Mouse (Mus musculus) MEL-GATA-1-ER (cell line): ENCODE measurements around the gene Sgpp2.

Source experiments
- DNase-seq: peaks from one replicate; pipeline ENCODE4 v3.0.0-alpha.2; 2012; ENCODE audit warnings: low read depth; ENCODE audit errors: extremely low read depth

The Sgpp2 gene

GRCm38 (mm10) chr1:78399755-78400154, 89.6 kb downstream of the Sgpp2 start:
- no peak for DNase-seq

- DNase-seq, result no peak
Observed at GRCm38 (mm10) chr1:78401413-78401812, 91.3 kb downstream of the Sgpp2 start.

- no peak for DNase-seq
Observed at GRCm38 (mm10) chr1:78409396-78409795, 99.3 kb downstream of the Sgpp2 start.

- DNase-seq, result no peak
Observed at GRCm38 (mm10) chr1:78412668-78413067, 102.5 kb downstream of the Sgpp2 start.

- DNase-seq, result no peak
Observed at GRCm38 (mm10) chr1:78414421-78414820, 104.3 kb downstream of the Sgpp2 start.

- DNase-seq, result no peak
Observed at GRCm38 (mm10) chr1:78417154-78417911, 107.2 kb downstream of the Sgpp2 start.

GRCm38 (mm10) chr1:78419593-78419992, 109.4 kb downstream of the Sgpp2 start:
- no peak for DNase-seq

GRCm38 (mm10) chr1:78420271-78420670, 110.1 kb downstream of the Sgpp2 start:
- DNase-seq, result no peak

- DNase-seq, result no peak
Observed at GRCm38 (mm10) chr1:78421749-78422148, 111.6 kb downstream of the Sgpp2 start.

GRCm38 (mm10) chr1:78422576-78422975, 112.4 kb downstream of the Sgpp2 start:
- no peak for DNase-seq

GRCm38 (mm10) chr1:78424848-78425247, 114.7 kb downstream of the Sgpp2 start:
- DNase-seq, result no peak

- no peak for DNase-seq
Observed at GRCm38 (mm10) chr1:78425309-78425708, 115.2 kb downstream of the Sgpp2 start.

GRCm38 (mm10) chr1:78425793-78426700, 115.9 kb downstream of the Sgpp2 start:
- DNase-seq, result no peak

GRCm38 (mm10) chr1:78426841-78427240, 116.7 kb downstream of the Sgpp2 start:
- no peak for DNase-seq

GRCm38 (mm10) chr1:78428851-78429250, 118.7 kb downstream of the Sgpp2 start:
- DNase-seq, result no peak

- DNase-seq, result no peak
Observed at GRCm38 (mm10) chr1:78433472-78433871, 123.3 kb downstream of the Sgpp2 start.

- no peak for DNase-seq
Observed at GRCm38 (mm10) chr1:78435967-78436366, 125.8 kb downstream of the Sgpp2 start.

GRCm38 (mm10) chr1:78436445-78436844, 126.3 kb downstream of the Sgpp2 start:
- no peak for DNase-seq

GRCm38 (mm10) chr1:78437150-78437549, 127.0 kb downstream of the Sgpp2 start:
- no peak for DNase-seq

GRCm38 (mm10) chr1:78440716-78441115, 130.6 kb downstream of the Sgpp2 start:
- DNase-seq, result no peak

GRCm38 (mm10) chr1:78443056-78443455, 132.9 kb downstream of the Sgpp2 start:
- no peak for DNase-seq

- no peak for DNase-seq
Observed at GRCm38 (mm10) chr1:78446232-78446631, 136.1 kb downstream of the Sgpp2 start.
